Mouse (Mus musculus) heart, embryonic 11.5 days (tissue): Measurements from ENCODE around the gene Sh3pxd2a. TPM values are rescaled to one million over a fixed set of nuclear protein-coding genes. Genes with fewer than 3 reads are reported as not detected.

ENCODE experiments used
- ATAC-seq: fragments of 200-750 bp; cut with Nextera tagmentation; replicated peaks from 2 replicates; pipeline ENCODE4 v1.8.0; 2017; ENCODE audit warnings: moderate library complexity; ENCODE audit not compliant: insufficient number of reproducible peaks, low FRiP score, low TSS enrichment
- H3K27ac ChIP-seq: fragments of 300-500 bp; sonication (generic); 2 replicates; pipeline ENCODE4 v1.5.1; 2014; ENCODE audit warnings: mild to moderate bottlenecking, low read depth, low read length
- H3K27me3 ChIP-seq: fragments of 300-500 bp; sonication (generic); 2 replicates; pipeline ENCODE4 v1.6.1; 2014; ENCODE audit warnings: mild to moderate bottlenecking, low read length, mixed read lengths; ENCODE audit not compliant: control insufficient read depth, insufficient read depth
- H3K36me3 ChIP-seq: fragments of 300-500 bp; sonication (generic); 2 replicates; pipeline ENCODE4 v1.6.1; 2014; ENCODE audit warnings: mild to moderate bottlenecking, low read length, moderate library complexity, mixed read lengths; ENCODE audit not compliant: control insufficient read depth, insufficient read depth
- H3K4me1 ChIP-seq: fragments of 300-500 bp; sonication (generic); 2 replicates; pipeline ENCODE4 v1.6.1; 2014; ENCODE audit warnings: low read length; ENCODE audit not compliant: control insufficient read depth, insufficient read depth
- H3K4me2 ChIP-seq: fragments of 300-500 bp; sonication (generic); 2 replicates; pipeline ENCODE4 v1.6.1; 2014; ENCODE audit warnings: mild to moderate bottlenecking, moderate library complexity
- H3K4me3 ChIP-seq: fragments of 300-500 bp; sonication (generic); 2 replicates; pipeline ENCODE4 v1.5.1; 2014; ENCODE audit warnings: low read depth, low read length
- H3K9ac ChIP-seq: fragments of 300-500 bp; sonication (generic); 2 replicates; pipeline ENCODE4 v1.6.1; 2014; ENCODE audit warnings: mild to moderate bottlenecking, low read depth, low read length, moderate library complexity
- H3K9me3 ChIP-seq: fragments of 300-500 bp; sonication (generic); replicated peaks from 2 replicates; pipeline ENCODE4 v1.6.1; 2016; ENCODE audit warnings: low read length; ENCODE audit not compliant: control insufficient read depth
- WGBS: fragments of 180-500 bp; shearing (Covaris S2); extraction: QIAGEN DNeasy Blood & Tissue Kit; methylation state at CpG from one replicate; pipeline ENCODE4 v1.1.7; 2014; ENCODE audit not compliant: insufficient replicate concordance; 5-methylcytosine and 5-hydroxymethylcytosine counted together
- polyA plus RNA-seq: library from polyadenylated mRNA; unstranded; fragments of >200 nt; fragmentation: Nextera tagmentation; extraction: Ambion mirVana; gene quantifications from 2 replicates; pipeline ENCODE4 v1.2.1, GENCODE M21; 2014

Sh3pxd2a gene
- polyA plus RNA-seq, 1 experiment from 2014 or later: 10.1 TPM

DNA sequence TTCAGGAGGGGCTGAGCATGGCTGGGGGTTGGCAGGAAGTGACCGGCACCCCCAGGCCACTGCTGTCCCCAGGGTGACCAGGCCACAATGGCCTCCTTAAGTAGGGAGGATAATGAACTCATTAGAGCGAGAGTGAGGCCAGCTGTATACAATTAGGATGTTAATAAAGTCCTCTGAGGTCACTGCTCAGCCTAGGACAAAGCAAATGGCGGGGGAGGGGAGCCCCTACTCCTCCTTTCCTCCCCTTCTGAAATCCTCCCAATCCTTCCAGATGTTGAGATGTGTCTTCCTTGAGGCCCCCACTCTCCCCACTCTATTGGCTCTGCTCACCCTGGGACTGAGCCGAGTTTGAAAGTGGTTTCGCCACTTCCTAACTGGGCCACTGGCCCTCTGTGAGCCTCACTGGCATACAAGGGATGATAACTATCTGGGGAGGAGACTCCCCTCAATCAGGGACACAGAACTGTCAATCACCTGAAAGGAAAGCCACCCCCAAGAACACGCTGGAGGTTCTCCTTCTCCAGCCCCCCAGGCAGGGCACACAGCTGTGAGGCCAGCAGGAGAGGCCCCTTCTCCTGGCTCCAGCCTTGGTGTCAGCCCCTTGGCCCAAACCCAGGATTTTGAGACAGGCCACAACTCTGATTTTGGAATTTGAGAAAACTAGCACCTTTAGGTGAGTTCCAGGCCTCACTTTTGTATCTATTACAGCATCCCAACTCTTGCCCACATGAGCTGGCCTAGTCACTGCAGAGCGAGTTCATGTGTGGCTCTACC lies 172.7 kb downstream of the Sh3pxd2a start:
- no peak overlapping the region for H3K9ac ChIP-seq
- no peak overlapping the region for H3K4me2 ChIP-seq
- WGBS: 59% methylated on average over 7 of the region's 7 CpGs
- peaks cover 6% of the 10 kb centered on the region for H3K36me3 ChIP-seq
- H3K4me3 ChIP-seq: no peak overlapping the region
- no peaks in the 10 kb centered on the region for H3K27me3 ChIP-seq
- H3K9me3 ChIP-seq: no peaks in the 10 kb centered on the region
- peaks cover 41% of the 10 kb centered on the region for H3K4me1 ChIP-seq
- peak; percentile 12; the same call in 1 of the 2 replicates for ATAC-seq
- H3K27ac ChIP-seq: 0 out of 2 replicates have a peak overlapping the region, but pooled peaks have one; percentile 54

DNA sequence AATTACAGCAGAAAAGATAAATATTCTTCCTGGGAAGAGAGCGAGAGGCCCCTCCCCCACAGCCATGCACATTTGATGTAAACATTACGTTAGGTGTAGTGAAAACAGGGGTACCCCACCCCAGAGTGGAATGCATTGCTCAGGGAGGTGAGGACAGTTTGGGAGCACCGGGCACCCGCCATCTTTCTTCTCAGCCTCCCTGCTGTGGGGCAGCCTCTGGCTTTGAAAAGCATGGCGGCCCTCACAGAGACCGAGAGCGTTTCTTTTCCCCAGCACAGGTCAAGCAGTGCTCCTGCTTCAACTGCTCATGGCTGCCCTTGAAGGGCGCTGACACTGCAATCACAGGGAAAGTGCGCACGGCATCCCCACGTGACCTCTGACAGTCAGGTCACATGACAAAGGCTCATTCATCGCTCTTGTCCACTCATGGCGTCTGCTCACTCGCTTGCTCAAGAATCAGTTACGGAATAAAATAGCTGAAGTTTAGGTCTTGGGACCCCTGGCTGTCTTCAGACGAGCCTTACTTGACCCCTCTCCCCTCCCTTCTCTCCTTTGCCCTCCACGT lies 177.2 kb downstream of the Sh3pxd2a start:
- Histone ChIP-seq H3K9ac (no peak overlapping the region), H3K27ac (no peak overlapping the region), H3K27me3 (no peaks in the 10 kb centered on the region), H3K4me1 (peaks cover 13% of the 10 kb centered on the region), H3K36me3 (peaks cover 33% of the 10 kb centered on the region), H3K4me2 (no peak overlapping the region), H3K9me3 (no peaks in the 10 kb centered on the region), H3K4me3 (no peak overlapping the region)
- ATAC-seq: no peak
- 79% methylated on average over 17 of the region's 17 CpGs for WGBS

DNA sequence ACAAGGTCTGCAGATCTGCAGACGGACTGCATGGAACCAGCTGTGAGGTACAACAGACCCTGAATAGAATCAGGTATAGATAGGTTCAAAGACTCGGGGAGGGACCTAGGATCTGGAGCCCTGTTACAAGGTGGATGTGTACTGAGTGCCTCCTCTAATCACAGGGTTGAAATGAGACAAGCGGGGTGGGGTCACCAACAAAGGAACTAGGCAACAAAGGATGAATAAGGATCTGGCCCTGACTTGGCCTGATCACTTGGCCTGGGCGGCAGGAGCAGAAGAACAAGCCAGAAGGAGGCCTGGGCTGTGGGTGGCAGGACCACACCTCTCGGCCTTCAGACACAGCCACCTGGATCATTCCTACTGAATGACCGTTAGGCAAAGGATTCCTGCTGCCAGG lies 178.6 kb downstream of the Sh3pxd2a start:
- ATAC-seq: no peak
- Histone ChIP-seq H3K4me2 (no peak overlapping the region), H3K9me3 (no peaks in the 10 kb centered on the region), H3K9ac (no peak overlapping the region), H3K4me3 (no peak overlapping the region), H3K27ac (no peak overlapping the region), H3K27me3 (no peaks in the 10 kb centered on the region), H3K4me1 (peaks cover 14% of the 10 kb centered on the region), H3K36me3 (peaks cover 36% of the 10 kb centered on the region)
- WGBS: 81% methylated on average over 6 of the region's 6 CpGs

DNA sequence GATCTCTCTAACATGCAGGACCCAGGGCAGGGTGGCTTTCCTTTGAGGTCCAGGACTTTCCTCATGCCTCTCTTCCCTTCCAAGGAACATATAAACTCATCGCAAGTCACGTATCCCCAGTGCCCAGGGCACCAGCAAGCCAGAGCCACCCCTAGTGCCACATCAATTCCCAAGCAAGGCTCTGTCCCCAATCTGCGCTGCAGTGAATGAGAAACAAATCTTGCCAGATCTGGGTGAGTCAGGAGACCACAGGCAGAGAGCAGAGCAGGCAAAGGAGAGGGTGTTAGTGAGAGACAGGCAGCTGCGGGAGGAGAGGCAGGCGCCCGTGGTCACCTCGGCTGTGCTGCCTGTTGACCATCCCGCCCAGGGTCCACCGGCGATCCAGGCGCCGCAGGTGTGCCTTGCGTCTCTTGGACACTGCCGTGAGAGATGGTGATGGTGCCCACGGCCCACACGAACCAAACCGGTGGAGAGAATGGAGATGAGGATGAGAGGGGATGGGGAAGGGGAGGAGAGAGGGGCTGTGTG lies 181.4 kb downstream of the Sh3pxd2a start:
- 93% methylated on average over 17 of the region's 17 CpGs for WGBS
- Histone ChIP-seq H3K27me3 (no peaks in the 10 kb centered on the region), H3K4me2 (no peak overlapping the region), H3K36me3 (peaks cover 42% of the 10 kb centered on the region), H3K4me3 (no peak overlapping the region), H3K4me1 (peaks cover 29% of the 10 kb centered on the region), H3K9ac (no peak overlapping the region), H3K9me3 (no peaks in the 10 kb centered on the region), H3K27ac (no peak overlapping the region)
- no peak for ATAC-seq

DNA sequence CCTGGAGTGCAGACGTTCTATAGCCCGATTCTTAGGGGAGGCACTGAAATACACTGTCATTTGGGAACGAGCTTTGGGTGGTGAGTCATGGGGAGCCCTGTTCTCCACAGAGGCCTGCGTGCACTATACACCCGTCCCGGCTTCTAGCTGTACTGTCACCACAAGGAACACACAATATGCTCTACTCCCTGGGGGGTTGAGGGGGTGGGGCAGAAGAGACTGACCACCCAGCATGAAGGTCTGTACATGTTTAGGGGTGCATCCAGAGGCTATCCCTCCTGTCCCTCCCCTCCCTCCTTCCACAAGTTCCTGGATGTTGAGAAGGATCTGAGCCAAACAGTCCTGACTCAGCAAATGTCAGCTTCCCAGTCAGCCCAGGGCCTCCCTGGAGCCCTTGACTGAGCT lies 182.1 kb downstream of the Sh3pxd2a start:
- H3K9ac ChIP-seq: no peak overlapping the region
- H3K4me1 ChIP-seq: peaks cover 29% of the 10 kb centered on the region
- peaks cover 47% of the 10 kb centered on the region for H3K36me3 ChIP-seq
- 86% methylated on average over 6 of the region's 6 CpGs for WGBS
- H3K27ac ChIP-seq: no peak overlapping the region
- ATAC-seq: no peak
- H3K4me2 ChIP-seq: no peak overlapping the region
- H3K9me3 ChIP-seq: no peaks in the 10 kb centered on the region
- no peak overlapping the region for H3K4me3 ChIP-seq
- no peaks in the 10 kb centered on the region for H3K27me3 ChIP-seq

DNA sequence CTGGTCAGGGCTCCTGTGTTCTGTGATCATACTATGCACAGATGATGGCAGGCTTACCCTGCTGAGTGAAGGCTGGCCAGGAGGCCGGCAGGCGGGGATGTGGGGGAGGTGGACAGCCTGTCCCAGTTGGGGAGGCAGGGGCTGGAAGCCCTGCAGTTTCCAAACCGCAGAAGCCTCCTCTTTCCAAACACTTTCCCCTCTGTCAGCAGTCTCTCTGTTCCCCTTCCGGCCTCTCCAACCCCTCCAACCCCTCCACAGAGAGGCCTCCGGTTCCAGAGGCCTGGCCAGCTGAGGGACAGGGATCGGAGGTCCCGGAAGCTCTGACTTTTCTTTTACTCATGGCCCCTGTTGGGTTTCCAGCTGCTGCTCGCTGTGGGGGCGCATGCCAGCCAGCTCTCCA lies 183.3 kb downstream of the Sh3pxd2a start:
- Histone ChIP-seq H3K9ac (peak overlapping the region; percentile 52; the same call in 1 of the 2 replicates), H3K36me3 (peaks cover 47% of the 10 kb centered on the region), H3K9me3 (0 out of 2 replicates have a peak, but pooled peaks cover 3% of the 10 kb centered on the region), H3K4me3 (no peak overlapping the region), H3K27me3 (no peaks in the 10 kb centered on the region), H3K4me1 (peaks cover 29% of the 10 kb centered on the region), H3K4me2 (no peak overlapping the region), H3K27ac (peak overlapping the region; percentile 57)
- whole genome bisulfite sequencing: 77% methylated on average over 9 of the region's 9 CpGs
- no peak for ATAC-seq

DNA sequence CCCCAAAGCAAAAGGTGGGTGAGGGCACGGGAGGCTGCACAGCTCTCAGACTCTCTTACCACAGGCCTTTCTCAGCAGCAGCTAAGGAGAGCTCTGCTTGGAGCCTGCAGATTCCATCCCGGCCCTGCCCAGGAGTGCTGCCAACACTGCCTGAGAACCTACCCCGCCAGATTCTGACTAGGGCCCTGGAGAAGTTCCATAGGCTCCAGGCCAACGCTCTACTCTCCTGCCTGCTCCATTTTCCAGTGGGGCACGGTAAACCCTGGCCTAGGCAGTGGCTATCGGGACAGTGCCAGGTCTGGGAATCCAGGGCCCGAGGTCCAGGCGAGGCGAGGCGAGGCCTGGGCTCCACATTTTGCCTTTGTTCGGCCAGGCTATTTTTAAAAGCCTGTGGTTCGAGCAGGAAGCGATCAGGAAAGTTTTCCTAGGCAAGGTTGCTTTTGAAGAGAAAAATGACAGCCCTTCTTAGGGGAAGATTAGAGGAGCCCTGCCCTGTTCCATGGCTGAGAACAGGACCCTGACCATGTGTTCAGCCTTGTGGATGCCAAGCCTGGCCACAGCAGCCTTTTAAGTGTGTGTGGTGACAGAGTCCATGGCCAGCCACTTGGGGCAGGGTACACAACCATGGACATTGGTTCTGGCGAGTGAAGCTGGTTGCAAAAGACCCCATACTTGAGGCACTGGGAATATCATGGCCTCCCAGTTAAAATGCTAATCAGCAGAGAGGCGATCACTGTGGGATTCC lies 184.2 kb downstream of the Sh3pxd2a start:
- Histone ChIP-seq H3K9me3 (0 out of 2 replicates have a peak, but pooled peaks cover 3% of the 10 kb centered on the region), H3K27me3 (no peaks in the 10 kb centered on the region), H3K4me1 (peaks cover 29% of the 10 kb centered on the region), H3K9ac (peak overlapping the region; percentile 28; the same call in 1 of the 2 replicates), H3K4me2 (no peak overlapping the region), H3K4me3 (no peak overlapping the region), H3K36me3 (peaks cover 40% of the 10 kb centered on the region), H3K27ac (peak overlapping the region; percentile 74)
- WGBS: 66% methylated on average over 15 of the region's 15 CpGs
- ATAC-seq: no peak

DNA sequence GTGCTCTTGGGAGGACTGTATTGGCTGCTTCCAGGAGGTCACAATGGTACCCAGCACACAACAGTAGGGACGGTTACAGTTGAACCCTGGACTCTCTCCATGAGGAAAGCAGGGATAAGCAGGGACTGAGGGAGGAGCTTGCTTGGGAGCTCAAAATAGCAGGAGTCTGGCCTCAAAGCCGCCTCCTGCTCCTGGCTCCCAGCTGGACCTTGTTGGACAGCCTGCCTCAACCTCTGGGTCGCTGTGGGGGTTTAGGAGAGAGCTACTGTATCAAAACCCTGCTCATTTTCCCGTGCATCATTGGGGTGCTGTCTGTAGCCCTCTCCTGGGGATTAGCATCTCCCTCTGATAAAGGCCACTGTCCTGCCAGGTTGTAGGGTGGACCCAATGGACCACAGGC lies 184.8 kb downstream of the Sh3pxd2a start:
- Histone ChIP-seq H3K9ac (peak overlapping the region; percentile 28; the same call in 1 of the 2 replicates), H3K27ac (peak overlapping the region; percentile 74), H3K36me3 (peaks cover 38% of the 10 kb centered on the region), H3K4me2 (no peak overlapping the region), H3K4me3 (no peak overlapping the region), H3K4me1 (peaks cover 29% of the 10 kb centered on the region), H3K9me3 (0 out of 2 replicates have a peak, but pooled peaks cover 3% of the 10 kb centered on the region), H3K27me3 (no peaks in the 10 kb centered on the region)
- ATAC-seq: no peak
- 62% methylated on average over 4 of the region's 4 CpGs for WGBS
